Mouse (Mus musculus) CH12.LX (cell line): ENCODE results near the gene Racgap1.

Source experiments
- POLR2A ChIP-seq: IDR thresholded peaks from 2 replicates; pipeline ENCODE4 v1.6.1; 2011; ENCODE audit warnings: low read depth, mild to moderate bottlenecking, improper control_type of control experiment, low read length
- USF1 ChIP-seq: IDR thresholded peaks from 2 replicates; pipeline ENCODE4 v1.6.1; 2014; ENCODE audit warnings: low read depth, mild to moderate bottlenecking, inconsistent platforms, low read length, improper control_type of control experiment

GRCm38 (mm10) chr15:99578802-99579485 lies 72.5 kb downstream of the Racgap1 start, which contains the start of gene Aqp2:
- no peak for TF ChIP-seq USF1
- TF ChIP-seq POLR2A: no peak
